Mouse (Mus musculus) spleen, postnatal 10 days (tissue): Measurements from ENCODE around the gene Sec14l1.

Source experiments
- DNase-seq, 2 experiments: peaks; one replicate each; pipeline ENCODE4 v3.0.0; 2021 to 2022; ENCODE audit warnings: low spot score in 2 of 2

The Sec14l1 gene

GRCm38 (mm10) chr11:117087036-117087799, 27.8 kb upstream of the Sec14l1 start:
- no peak for DNase-seq

GRCm38 (mm10) chr11:117088271-117088991, 26.5 kb upstream of the Sec14l1 start:
- DNase-seq = no peak

- no peak for DNase-seq
These were observed 25.1 kb upstream of the Sec14l1 start for GRCm38 (mm10) chr11:117089673-117090419.

- DNase-seq = no peak
These were observed 23.6 kb upstream of the Sec14l1 start for GRCm38 (mm10) chr11:117091406-117091805.

- no peak for DNase-seq
These were observed 23.1 kb upstream of the Sec14l1 start for GRCm38 (mm10) chr11:117091845-117092244.

- peak in 1 of 2 experiments; percentile 55 for DNase-seq
These were observed 22.3 kb upstream of the Sec14l1 start for GRCm38 (mm10) chr11:117092711-117093110.

- DNase-seq = no peak
These were observed 20.9 kb upstream of the Sec14l1 start for GRCm38 (mm10) chr11:117093900-117094552.

GRCm38 (mm10) chr11:117094646-117095045, 20.3 kb upstream of the Sec14l1 start:
- DNase-seq = no peak

GRCm38 (mm10) chr11:117097021-117097420, 17.9 kb upstream of the Sec14l1 start:
- no peak for DNase-seq

GRCm38 (mm10) chr11:117098155-117098554, 16.8 kb upstream of the Sec14l1 start:
- no peak for DNase-seq

GRCm38 (mm10) chr11:117098784-117099183, 16.2 kb upstream of the Sec14l1 start:
- DNase-seq = no peak

GRCm38 (mm10) chr11:117099372-117099771, 15.6 kb upstream of the Sec14l1 start:
- no peak for DNase-seq

- DNase-seq = no peak
These were observed 13.5 kb upstream of the Sec14l1 start for GRCm38 (mm10) chr11:117101351-117101921.

GRCm38 (mm10) chr11:117101925-117102717, 12.8 kb upstream of the Sec14l1 start:
- DNase-seq = no peak

GRCm38 (mm10) chr11:117103523-117103922, 11.4 kb upstream of the Sec14l1 start:
- no peak for DNase-seq

GRCm38 (mm10) chr11:117104044-117104757, 10.8 kb upstream of the Sec14l1 start:
- no peak for DNase-seq

GRCm38 (mm10) chr11:117105315-117105714, 9.7 kb upstream of the Sec14l1 start:
- DNase-seq = no peak

GRCm38 (mm10) chr11:117105850-117106249, 9.1 kb upstream of the Sec14l1 start:
- DNase-seq = no peak

GRCm38 (mm10) chr11:117106633-117107334, 8.2 kb upstream of the Sec14l1 start:
- no peak for DNase-seq
